Mouse (Mus musculus): Measurements from ENCODE around the gene Epha8.
A peak's percentile ranks its signal among the peaks of the same experiment; 100 is the strongest.

Epha8 gene

GRCm38 (mm10) chr4:136960068-136960467 lies 3.5 kb upstream of the Epha8 start:
- DNase-seq (ENCODE audit: low spot score in 2 of 2), result no peak

- DNase-seq (ENCODE audit: low spot score in 2 of 2), result no peak
Observed at GRCm38 (mm10) chr4:136954562-136954961, 2.1 kb downstream of the Epha8 start.

GRCm38 (mm10) chr4:136949266-136949989 lies 7.2 kb downstream of the Epha8 start:
- DNase-seq (ENCODE audit: low spot score in 2 of 2), result no peak

- DNase-seq (ENCODE audit: low spot score in 2 of 2), result no peak
Observed at GRCm38 (mm10) chr4:136945397-136945796, 11.2 kb downstream of the Epha8 start.

- DNase-seq (ENCODE audit: low spot score in 2 of 2), result no peak
Observed at GRCm38 (mm10) chr4:136944558-136945350, 11.9 kb downstream of the Epha8 start.

- no peak for DNase-seq (ENCODE audit: low spot score in 2 of 2)
Observed at GRCm38 (mm10) chr4:136943175-136943574, 13.4 kb downstream of the Epha8 start.

GRCm38 (mm10) chr4:136942761-136943160 lies 13.9 kb downstream of the Epha8 start:
- no peak for DNase-seq (ENCODE audit: low spot score in 2 of 2)

GRCm38 (mm10) chr4:136937935-136938334 lies 18.7 kb downstream of the Epha8 start:
- DNase-seq (ENCODE audit: low spot score in 2 of 2), result no peak

- DNase-seq (ENCODE audit: low spot score in 2 of 2), result no peak
Observed at GRCm38 (mm10) chr4:136937344-136937743, 19.3 kb downstream of the Epha8 start.

GRCm38 (mm10) chr4:136934746-136935613 lies 21.6 kb downstream of the Epha8 start:
- no peak for DNase-seq (ENCODE audit: low spot score in 2 of 2)

- DNase-seq (ENCODE audit: low spot score in 2 of 2), result peak in 1 of 2 experiments; percentile 4
Observed at GRCm38 (mm10) chr4:136930474-136930873, 26.1 kb downstream of the Epha8 start.

GRCm38 (mm10) chr4:136928928-136929327 lies 27.7 kb downstream of the Epha8 start:
- DNase-seq (ENCODE audit: low spot score in 2 of 2), result peak in 1 of 2 experiments; percentile 21

GRCm38 (mm10) chr4:136925804-136926203 lies 30.8 kb downstream of the Epha8 start:
- no peak for DNase-seq (ENCODE audit: low spot score in 2 of 2)

GRCm38 (mm10) chr4:136924529-136924928 lies 32.1 kb downstream of the Epha8 start:
- no peak for DNase-seq (ENCODE audit: low spot score in 2 of 2)

GRCm38 (mm10) chr4:136919526-136919925 lies 37.1 kb downstream of the Epha8 start:
- no peak for DNase-seq (ENCODE audit: low spot score in 2 of 2)

- no peak for DNase-seq (ENCODE audit: low spot score in 2 of 2)
Observed at GRCm38 (mm10) chr4:136918834-136919233, 37.8 kb downstream of the Epha8 start.

GRCm38 (mm10) chr4:136917165-136917524 lies 39.5 kb downstream of the Epha8 start:
- no peak for DNase-seq (ENCODE audit: low spot score in 2 of 2)

- no peak for DNase-seq (ENCODE audit: low spot score in 2 of 2)
Observed at GRCm38 (mm10) chr4:136916359-136917164, 40.1 kb downstream of the Epha8 start.

GRCm38 (mm10) chr4:136912841-136913240 lies 43.8 kb downstream of the Epha8 start:
- no peak for DNase-seq (ENCODE audit: low spot score in 2 of 2)

- DNase-seq (ENCODE audit: low spot score in 2 of 2), result no peak
Observed at GRCm38 (mm10) chr4:136911804-136912203, 44.8 kb downstream of the Epha8 start.

- no peak for DNase-seq (ENCODE audit: low spot score in 2 of 2)
Observed at GRCm38 (mm10) chr4:136911211-136911646, 45.4 kb downstream of the Epha8 start.
